Mouse (Mus musculus) E14TG2a.4 (cell line): ENCODE measurements at regions not wholly inside any gene's neighbourhood (a gene's known extent, or its start where the extent isn't known, plus 50 kb on each side); places are given as distances from the start of the nearest gene placed in this dataset.

Experiments used
- CTCF ChIP-seq: conservative IDR thresholded peaks from 2 replicates; pipeline ENCODE4 v1.5.1; 2014; ENCODE audit warnings: low read length
- NANOG ChIP-seq: IDR thresholded peaks from 2 replicates; pipeline ENCODE4 v1.6.1; 2014; ENCODE audit warnings: borderline replicate concordance, low read length, mixed read lengths

GRCm38 (mm10) chr11:84719781-84720180 lies 99.5 kb downstream of the Mrm1 start:
- TF ChIP-seq CTCF = no peak
- TF ChIP-seq NANOG = no peak
